Mouse (Mus musculus) CH12.LX (cell line): Measurements from ENCODE around the gene Blzf1. TPM values are rescaled to one million over a fixed set of nuclear protein-coding genes. Genes with fewer than 3 reads are reported as not detected.

Experiments
- DNase-seq: peaks from one replicate; pipeline ENCODE4 v3.0.0-alpha.2; 2013; ENCODE audit errors: extremely low read depth
- H3K27ac ChIP-seq: 2 replicates; pipeline ENCODE4 v1.5.1; 2012; ENCODE audit warnings: low read depth, mild to moderate bottlenecking, control low read depth, moderate library complexity; ENCODE audit not compliant: insufficient read depth
- H3K27me3 ChIP-seq: replicated peaks from 2 replicates; pipeline ENCODE3; 2012; ENCODE audit warnings: inconsistent platforms
- H3K36me3 ChIP-seq, 2 experiments: replicated peaks in 1 of 2; 2 replicates each; pipeline versions ENCODE3 to v1.6.1; 2012; ENCODE audit warnings: inconsistent platforms in 1 of 2, low read length in 1 of 2, mild to moderate bottlenecking in 1 of 2, mixed read lengths in 1 of 2, moderate library complexity in 1 of 2; ENCODE audit not compliant: control insufficient read depth in 1 of 2, insufficient read depth in 1 of 2
- H3K4me1 ChIP-seq, 2 experiments: 2 replicates each; pipeline ENCODE4 v1.6.1; 2012; ENCODE audit warnings: inconsistent platforms in 1 of 2, moderate library complexity in 1 of 2; ENCODE audit not compliant: insufficient read depth in 2 of 2, control insufficient read depth in 1 of 2
- H3K4me2 ChIP-seq: 2 replicates; pipeline ENCODE4 v1.6.1; 2012; ENCODE audit warnings: low read depth, mild to moderate bottlenecking, control low read depth; ENCODE audit not compliant: poor library complexity, insufficient read depth, severe bottlenecking
- H3K4me3 ChIP-seq, 3 experiments: fragments of 150-350 bp in 1 of 3; sonication (generic) in 1 of 3; replicated peaks in 1 of 3; 2 replicates each; pipeline versions ENCODE3 to v1.5.1; 2011 to 2012; ENCODE audit warnings: low read depth in 2 of 3, low read length in 2 of 3, mild to moderate bottlenecking in 2 of 3, moderate library complexity in 2 of 3, control low read depth in 1 of 3, improper control_type of control experiment in 1 of 3, inconsistent platforms in 1 of 3, mixed read lengths in 1 of 3; ENCODE audit not compliant: poor library complexity in 1 of 3
- H3K79me2 ChIP-seq: replicated peaks from 2 replicates; pipeline ENCODE4 v1.6.1; 2012; ENCODE audit warnings: mild to moderate bottlenecking, moderate library complexity; ENCODE audit not compliant: control insufficient read depth, poor library complexity, insufficient read depth, severe bottlenecking; ENCODE audit errors: extremely low read depth
- H3K9ac ChIP-seq: 2 replicates; pipeline ENCODE4 v1.6.1; 2012; ENCODE audit warnings: low read depth, mild to moderate bottlenecking, control low read depth, moderate library complexity; ENCODE audit not compliant: insufficient read depth
- H3K9me3 ChIP-seq: replicated peaks from 2 replicates; pipeline ENCODE3; 2012; ENCODE audit warnings: low read length, inconsistent platforms, mixed read lengths
- BHLHE40 ChIP-seq: IDR thresholded peaks from 2 replicates; pipeline ENCODE4 v1.6.1; 2011; ENCODE audit warnings: mild to moderate bottlenecking, low read depth, low read length, improper control_type of control experiment
- GABPA ChIP-seq: IDR thresholded peaks from 2 replicates; pipeline ENCODE4 v1.6.1; 2012; ENCODE audit warnings: low read depth, low read length, improper control_type of control experiment, inconsistent platforms; ENCODE audit not compliant: insufficient replicate concordance
- IRF4 ChIP-seq: IDR thresholded peaks from 2 replicates; pipeline ENCODE4 v1.6.1; 2014; ENCODE audit warnings: low read depth, mild to moderate bottlenecking, inconsistent platforms, low read length, improper control_type of control experiment
- JUN ChIP-seq: IDR thresholded peaks from 2 replicates; pipeline ENCODE4 v1.6.1; 2011; ENCODE audit warnings: low read depth, mild to moderate bottlenecking, low read length, improper control_type of control experiment, moderate library complexity; ENCODE audit not compliant: insufficient read depth
- JUND ChIP-seq: conservative IDR thresholded peaks from 2 replicates; pipeline ENCODE4 v1.6.1; 2011; ENCODE audit warnings: low read depth, low read length, improper control_type of control experiment
- KAT2A ChIP-seq: IDR thresholded peaks from 2 replicates; pipeline ENCODE4 v1.6.1; 2012; ENCODE audit warnings: low read length, improper control_type of control experiment, inconsistent platforms; ENCODE audit not compliant: insufficient replicate concordance
- MAX ChIP-seq: IDR thresholded peaks from 2 replicates; pipeline ENCODE4 v1.6.1; 2011; ENCODE audit warnings: low read length, improper control_type of control experiment
- MAZ ChIP-seq: IDR thresholded peaks from 2 replicates; pipeline ENCODE4 v1.6.1; 2012; ENCODE audit warnings: low read depth, mild to moderate bottlenecking, inconsistent platforms, low read length, improper control_type of control experiment, moderate library complexity
- MXI1 ChIP-seq: IDR thresholded peaks from 2 replicates; pipeline ENCODE4 v1.6.1; 2011; ENCODE audit warnings: mild to moderate bottlenecking, low read depth, low read length, improper control_type of control experiment
- NRF1 ChIP-seq: IDR thresholded peaks from 2 replicates; pipeline ENCODE4 v1.6.1; 2014; ENCODE audit warnings: low read depth, mild to moderate bottlenecking, inconsistent platforms, low read length, improper control_type of control experiment, moderate library complexity
- PAX5 ChIP-seq: IDR thresholded peaks from 2 replicates; pipeline ENCODE4 v1.6.1; 2012; ENCODE audit warnings: low read length, inconsistent platforms, mixed read lengths
- POLR2A ChIP-seq: IDR thresholded peaks from 2 replicates; pipeline ENCODE4 v1.6.1; 2011; ENCODE audit warnings: low read depth, mild to moderate bottlenecking, improper control_type of control experiment, low read length
- POLR2AphosphoS2 ChIP-seq: IDR thresholded peaks from 2 replicates; pipeline ENCODE4 v1.6.1; 2011; ENCODE audit warnings: low read depth, low read length, improper control_type of control experiment
- RAD21 ChIP-seq: IDR thresholded peaks from 2 replicates; pipeline ENCODE4 v1.6.1; 2011; ENCODE audit warnings: low read depth, mild to moderate bottlenecking, low read length, improper control_type of control experiment, moderate library complexity
- RCOR1 ChIP-seq: conservative IDR thresholded peaks from 2 replicates; pipeline ENCODE4 v1.6.1; 2012; ENCODE audit warnings: low read depth, mild to moderate bottlenecking, inconsistent platforms, low read length, improper control_type of control experiment
- SIN3A ChIP-seq: IDR thresholded peaks from 2 replicates; pipeline ENCODE4 v1.6.1; 2012; ENCODE audit warnings: low read length, improper control_type of control experiment, inconsistent platforms
- TBP ChIP-seq: conservative IDR thresholded peaks from 2 replicates; pipeline ENCODE4 v1.6.1; 2011; ENCODE audit warnings: low read depth, low read length, improper control_type of control experiment
- TCF12 ChIP-seq: IDR thresholded peaks from 2 replicates; pipeline ENCODE4 v1.6.1; 2014; ENCODE audit warnings: low read depth, mild to moderate bottlenecking, inconsistent platforms, low read length, improper control_type of control experiment
- UBTF ChIP-seq: IDR thresholded peaks from 2 replicates; pipeline ENCODE4 v1.6.1; 2012; ENCODE audit warnings: low read depth, mild to moderate bottlenecking, inconsistent platforms, low read length, improper control_type of control experiment, moderate library complexity
- USF2 ChIP-seq: conservative IDR thresholded peaks from 2 replicates; pipeline ENCODE4 v1.6.1; 2011; ENCODE audit warnings: low read depth, low read length, improper control_type of control experiment
- ZC3H11A ChIP-seq: IDR thresholded peaks from 2 replicates; pipeline ENCODE4 v1.6.1; 2012; ENCODE audit warnings: low read depth, mild to moderate bottlenecking, inconsistent platforms, low read length, improper control_type of control experiment
- ZKSCAN1 ChIP-seq: IDR thresholded peaks from 2 replicates; pipeline ENCODE4 v1.6.1; 2012; ENCODE audit warnings: low read depth, inconsistent platforms, low read length, improper control_type of control experiment, borderline replicate concordance
- dilution Hi-C: fragments of 300-500 bp; cut with MboI; formaldehyde crosslinking; loops from 2 replicates; pipeline ENCODE4 v1.14.3; 2020; ENCODE audit warnings: low sequenced_read_pairs; ENCODE audit not compliant: extremely low pct_unique_long_range_greater_than_20kb, extremely low pct_ligation_motif_present
- in situ Hi-C: fragments of 300-500 bp; cut with MboI; formaldehyde crosslinking; loops from 3 replicates; pipeline ENCODE4 v1.14.3; 2019; ENCODE audit warnings: low sequenced_read_pairs, low pct_ligation_motif_present, low pct_unique_long_range_greater_than_20kb, mixed read lengths
- polyA plus RNA-seq: library from polyadenylated mRNA; unstranded; fragments of >175 nt; gene quantifications from 2 replicates; pipeline ENCODE4 v1.2.1, GENCODE M21; 2012; ENCODE audit warnings: low read depth; ENCODE audit not compliant: insufficient read length
- total RNA-seq, 2 experiments: library from RNA; depleted of rRNA; stranded (reverse); fragments of 300-350 nt in 1 of 2; fragments of >200 nt in 1 of 2; gene quantifications; 2 replicates each; pipeline ENCODE4 v1.2.3; 2012 to 2014

Gene Blzf1
- total and polyA plus RNA-seq, 3 experiments = 13.7 to 22.2 (median 18.8) TPM

DNA sequence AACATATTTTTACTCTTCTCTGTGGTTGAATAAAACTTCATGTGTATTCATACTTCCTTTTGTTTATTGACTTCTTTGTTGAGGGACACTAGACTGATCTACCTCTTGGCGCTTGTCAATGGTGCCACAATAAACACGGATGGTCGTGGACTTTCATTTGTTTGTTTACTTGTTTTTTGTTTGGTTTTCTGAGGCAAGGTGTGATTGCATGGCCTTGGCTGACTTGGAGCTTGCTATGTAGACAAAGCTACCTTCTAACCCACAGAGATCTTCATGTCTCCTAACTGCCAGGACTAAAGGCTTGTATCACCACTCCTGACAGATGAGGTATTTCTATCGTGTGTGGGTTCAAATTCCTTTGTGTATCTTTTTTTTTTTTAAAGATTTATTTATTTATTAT lies 16.9 kb upstream of the Blzf1 start:
- DNase-seq = no peak
- dilution Hi-C loops (no loop called here), in situ Hi-C loops (loop anchor here (25.0 kb wide), 1 partner anchor 788 kb away; no protein-coding TSS in a partner anchor)
- Histone ChIP-seq H3K9ac (no peak overlapping the region), H3K4me3 (no peak overlapping the region), H3K4me2 (no peak overlapping the region), H3K79me2 (no peaks in the 10 kb centered on the region), H3K27me3 (no peaks in the 10 kb centered on the region), H3K9me3 (no peaks in the 10 kb centered on the region), H3K27ac (no peak overlapping the region), H3K36me3 (peaks cover 4 to 19% of the 10 kb centered on the region in 2 experiments), H3K4me1 (peaks cover 0 to 18% of the 10 kb centered on the region in 2 experiments; a peak in 2 of 4 replicates)
- TF ChIP-seq TBP (no peak), NRF1 (no peak), POLR2AphosphoS2 (no peak), PAX5 (no peak), MAX (no peak), ZC3H11A (no peak), RAD21 (no peak), MAZ (no peak), ZKSCAN1 (no peak), IRF4 (no peak), BHLHE40 (no peak), JUND (no peak), KAT2A (no peak), SIN3A (no peak), USF2 (no peak), UBTF (no peak), POLR2A (no peak), MXI1 (no peak), JUN (no peak)

- in situ Hi-C loops = loop anchor here (25.0 kb wide), 1 partner anchor 789 kb away; no protein-coding TSS in a partner anchor
- Histone ChIP-seq H3K27me3 (no peaks in the 10 kb centered on the region), H3K27ac (no peak overlapping the region)
- no peak for DNase-seq
- TF ChIP-seq KAT2A (no peak), RCOR1 (no peak), GABPA (no peak), TCF12 (no peak), BHLHE40 (peak; percentile 33; the same call in 1 of the 2 replicates), JUND (no peak)
- TF ChIP-seq, all 38 proteins: peak for 1
- Histone ChIP-seq H3K9ac (no peak overlapping the region), H3K79me2 (no peaks in the 10 kb centered on the region), H3K4me2 (no peak overlapping the region), H3K36me3 (peaks cover 0 to 23% of the 10 kb centered on the region in 2 experiments), H3K9me3 (no peaks in the 10 kb centered on the region), H3K4me3 (no peak overlapping the region), H3K4me1 (peaks cover 0 to 15% of the 10 kb centered on the region in 2 experiments; a peak in 2 of 4 replicates)
- dilution Hi-C loops = no loop called here
Observed at GRCm38 (mm10) chr1:164322987-164323650, 15.8 kb upstream of the Blzf1 start.
